Comparison of ENCODE assay signal across 13 mouse cellular contexts in the genomic region with DNA sequence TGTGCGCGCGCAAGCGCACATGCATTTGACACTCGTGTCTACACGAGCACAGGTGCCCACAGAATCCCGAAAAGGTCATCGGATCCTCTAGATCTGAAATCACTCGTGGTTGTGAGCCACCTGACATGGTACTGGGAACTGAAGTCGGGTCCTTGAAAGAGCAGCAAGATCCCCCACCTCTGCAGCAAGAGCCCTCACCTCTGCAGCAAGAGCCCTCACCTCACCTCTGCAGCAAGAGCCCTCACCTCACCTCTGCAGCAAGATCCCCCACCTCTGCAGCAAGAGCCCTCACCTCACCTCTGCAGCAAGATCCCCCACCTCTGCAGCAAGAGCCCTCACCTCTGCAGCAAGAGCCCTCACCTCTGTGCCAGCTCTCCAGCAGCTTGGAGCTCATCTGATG. TPM values are rescaled to one million over a fixed set of nuclear protein-coding genes. Genes with fewer than 3 reads are reported as not detected.
"Had no signal": no experiment of that assay in that cellular context is flagged by ENCODE, and none has a peak within 500 bp of the region (broad histone marks: within the 10 kb centered on the region; RNA-seq: fewer than 3 reads in every experiment).

No protein-coding gene starts in this region.

RNA-seq across cellular contexts. Expression of a gene that starts 46.9 kb away (rescaled TPM):
- polyA plus RNA-seq: neural tube, embryonic 14.5 days had no signal

RNA-seq across cellular contexts. Expression of a gene that starts 56.4 kb away (rescaled TPM):
- polyA plus RNA-seq: neural tube, embryonic 13.5 days; neural tube, embryonic 14.5 days; neural tube, embryonic 15.5 days; small intestine, adult 2 months; spleen, adult 2 months; stomach, embryonic 14.5 days; stomach, embryonic 15.5 days; stomach, embryonic 16.5 days; stomach, postnatal 0 days; testis, adult 2 months; thymus, adult 2 months; thymus, postnatal 0 days; urinary bladder, adult 2 months had no signal
